Mouse (Mus musculus): ENCODE measurements around the gene Shc3. TPM values are rescaled to one million over a fixed set of nuclear protein-coding genes. Genes with fewer than 3 reads are reported as not detected.

Shc3 gene
- polyA plus RNA-seq (2012; fragmentation: generic; extraction: Trizol) = 0.16 TPM
- long read RNA-seq, experiment 1 = 0 reads
- long read RNA-seq, experiment 2 = 0 reads

GRCm38 (mm10) chr13:51568911-51569684 lies at the start of gene Shc3:
Gene Shc3, minus strand, starts transcription at chr13:51569419.
- Histone ChIP-seq H3K27me3 (ENCODE audit: control insufficient read depth, insufficient read depth, insufficient read length) (peaks cover 3% of the 10 kb centered on the region), H3K4me3 (ENCODE audit: insufficient read depth, poor library complexity, severe bottlenecking) (no peak within 1 kb of the TSS), H3K36me3 (ENCODE audit: control insufficient read depth, insufficient read depth) (no peaks in the 10 kb centered on the region), H3K79me2 (ENCODE audit: control insufficient read depth, insufficient read depth) (no peaks in the 10 kb centered on the region), H3ac (ENCODE audit: control insufficient read depth, insufficient read length, low read depth) (peak within 1 kb of the TSS; percentile 24), H3K79me3 (ENCODE audit: low read depth) (no peaks in the 10 kb centered on the region)
- TF ChIP-seq MAX (IDR thresholded peaks at IDR 0.05) (no peak), MYOG (IDR thresholded peaks at IDR 0.05; ENCODE audit: control insufficient read depth, extremely low read depth, insufficient read length) (no peak), USF1 (IDR thresholded peaks at IDR 0.05; ENCODE audit: low read depth) (no peak), CEBPB (IDR thresholded peaks at IDR 0.05; ENCODE audit: low read depth) (no peak), CTCF (IDR thresholded peaks at IDR 0.05; ENCODE audit: control insufficient read depth, insufficient read depth, insufficient read length) (no peak), FOSL1 (IDR thresholded peaks at IDR 0.05; ENCODE audit: insufficient read depth, low read length, poor library complexity, severe bottlenecking) (no peak), MYOD1 (IDR thresholded peaks at IDR 0.05; ENCODE audit: control insufficient read depth, insufficient read length, low read depth) (no peak)

GRCm38 (mm10) chr13:51618602-51619001 lies 49.4 kb upstream of the Shc3 start:
- no peak for TF ChIP-seq CTCF (IDR thresholded peaks at IDR 0.05; ENCODE audit: control insufficient read depth, insufficient read depth, insufficient read length)
- TF ChIP-seq MAX (IDR thresholded peaks at IDR 0.05) = no peak
- no peak for TF ChIP-seq MYOD1 (IDR thresholded peaks at IDR 0.05; ENCODE audit: control insufficient read depth, insufficient read length, low read depth)
- no peak for TF ChIP-seq USF1 (IDR thresholded peaks at IDR 0.05; ENCODE audit: low read depth)
- TF ChIP-seq CEBPB (IDR thresholded peaks at IDR 0.05; ENCODE audit: low read depth) = no peak
- no peak for TF ChIP-seq FOSL1 (IDR thresholded peaks at IDR 0.05; ENCODE audit: insufficient read depth, low read length, poor library complexity, severe bottlenecking)
- TF ChIP-seq MYOG (IDR thresholded peaks at IDR 0.05; ENCODE audit: control insufficient read depth, extremely low read depth, insufficient read length) = no peak
- H3K79me2 ChIP-seq (ENCODE audit: control insufficient read depth, insufficient read depth) = no peaks in the 10 kb centered on the region

GRCm38 (mm10) chr13:51617861-51618260 lies 48.6 kb upstream of the Shc3 start:
- H3K79me2 ChIP-seq (ENCODE audit: control insufficient read depth, insufficient read depth) = no peaks in the 10 kb centered on the region
- no peaks in the 10 kb centered on the region for H3K27me3 ChIP-seq (ENCODE audit: control insufficient read depth, insufficient read depth, insufficient read length)
- no peak overlapping the region for H3K4me3 ChIP-seq (ENCODE audit: insufficient read depth, poor library complexity, severe bottlenecking)
- H3K36me3 ChIP-seq (ENCODE audit: control insufficient read depth, insufficient read depth) = no peaks in the 10 kb centered on the region
- H3ac ChIP-seq (ENCODE audit: control insufficient read depth, insufficient read length, low read depth) = no peak overlapping the region
- TF ChIP-seq MAX (IDR thresholded peaks at IDR 0.05) (no peak), CTCF (IDR thresholded peaks at IDR 0.05; ENCODE audit: control insufficient read depth, insufficient read depth, insufficient read length) (peak; percentile 25)
- H3K79me3 ChIP-seq (ENCODE audit: low read depth) = no peaks in the 10 kb centered on the region

More at GRCm38 (mm10) chr13:51618602-51619001, 49.4 kb upstream of the Shc3 start:
- H3K79me3 ChIP-seq (ENCODE audit: low read depth) = no peaks in the 10 kb centered on the region
- no peak overlapping the region for H3K4me3 ChIP-seq (ENCODE audit: insufficient read depth, poor library complexity, severe bottlenecking)
- H3K36me3 ChIP-seq (ENCODE audit: control insufficient read depth, insufficient read depth) = no peaks in the 10 kb centered on the region
- H3K27me3 ChIP-seq (ENCODE audit: control insufficient read depth, insufficient read depth, insufficient read length) = no peaks in the 10 kb centered on the region
- no peak overlapping the region for H3ac ChIP-seq (ENCODE audit: control insufficient read depth, insufficient read length, low read depth)

GRCm38 (mm10) chr13:51617306-51617705 lies 48.1 kb upstream of the Shc3 start:
- H3K36me3 ChIP-seq (ENCODE audit: control insufficient read depth, insufficient read depth) = no peaks in the 10 kb centered on the region
- H3K79me3 ChIP-seq (ENCODE audit: low read depth) = no peaks in the 10 kb centered on the region
- H3K79me2 ChIP-seq (ENCODE audit: control insufficient read depth, insufficient read depth) = no peaks in the 10 kb centered on the region
- no peak overlapping the region for H3K4me3 ChIP-seq (ENCODE audit: insufficient read depth, poor library complexity, severe bottlenecking)
- TF ChIP-seq MAX (IDR thresholded peaks at IDR 0.05) (no peak), CTCF (IDR thresholded peaks at IDR 0.05; ENCODE audit: control insufficient read depth, insufficient read depth, insufficient read length) (no peak), USF1 (IDR thresholded peaks at IDR 0.05; ENCODE audit: low read depth) (no peak), MYOG (IDR thresholded peaks at IDR 0.05; ENCODE audit: control insufficient read depth, extremely low read depth, insufficient read length) (no peak), FOSL1 (IDR thresholded peaks at IDR 0.05; ENCODE audit: insufficient read depth, low read length, poor library complexity, severe bottlenecking) (no peak), CEBPB (IDR thresholded peaks at IDR 0.05; ENCODE audit: low read depth) (no peak), MYOD1 (IDR thresholded peaks at IDR 0.05; ENCODE audit: control insufficient read depth, insufficient read length, low read depth) (no peak)
- H3K27me3 ChIP-seq (ENCODE audit: control insufficient read depth, insufficient read depth, insufficient read length) = no peaks in the 10 kb centered on the region
- H3ac ChIP-seq (ENCODE audit: control insufficient read depth, insufficient read length, low read depth) = no peak overlapping the region

GRCm38 (mm10) chr13:51616417-51617044 lies 47.3 kb upstream of the Shc3 start:
- Histone ChIP-seq H3K79me2 (ENCODE audit: control insufficient read depth, insufficient read depth) (no peaks in the 10 kb centered on the region), H3K27me3 (ENCODE audit: control insufficient read depth, insufficient read depth, insufficient read length) (no peaks in the 10 kb centered on the region), H3K79me3 (ENCODE audit: low read depth) (no peaks in the 10 kb centered on the region), H3ac (ENCODE audit: control insufficient read depth, insufficient read length, low read depth) (no peak overlapping the region), H3K36me3 (ENCODE audit: control insufficient read depth, insufficient read depth) (no peaks in the 10 kb centered on the region), H3K4me3 (ENCODE audit: insufficient read depth, poor library complexity, severe bottlenecking) (no peak overlapping the region)
- TF ChIP-seq MYOD1 (IDR thresholded peaks at IDR 0.05; ENCODE audit: control insufficient read depth, insufficient read length, low read depth) = no peak
- no peak for TF ChIP-seq MYOG (IDR thresholded peaks at IDR 0.05; ENCODE audit: control insufficient read depth, extremely low read depth, insufficient read length)
- no peak for TF ChIP-seq MAX (IDR thresholded peaks at IDR 0.05)
- no peak for TF ChIP-seq CEBPB (IDR thresholded peaks at IDR 0.05; ENCODE audit: low read depth)
- peak; percentile 54 for TF ChIP-seq USF1 (IDR thresholded peaks at IDR 0.05; ENCODE audit: low read depth)

All from C2C12 (cell line).